10 mouse cellular contexts compared by ENCODE assay signal in the genomic region with DNA sequence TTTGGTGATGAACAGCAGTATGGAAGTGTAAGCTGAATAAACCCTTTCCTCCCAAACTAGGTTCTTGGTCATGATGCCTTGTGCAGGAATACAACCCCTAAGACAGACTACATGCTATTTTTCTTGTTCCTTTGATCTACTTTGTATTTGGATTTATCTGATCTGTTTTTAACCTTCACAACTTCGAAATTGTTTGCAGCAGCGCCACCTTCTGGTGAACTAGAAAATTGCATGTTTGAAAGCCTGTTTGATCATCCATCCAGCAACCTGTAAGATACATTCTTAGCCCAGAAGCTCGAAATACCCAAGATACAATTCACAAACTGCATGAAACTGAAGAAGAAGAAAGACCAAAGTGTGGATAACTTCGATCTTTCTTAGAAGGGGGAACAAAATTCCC. TPM values are rescaled to one million over a fixed set of nuclear protein-coding genes. Genes with fewer than 3 reads are reported as not detected.
DNase-seq lines count a peak whose midpoint lies in the region; ATAC-seq lines count a peak whose summit lies in the region.
"Had no signal": no experiment of that assay in that cellular context is flagged by ENCODE, and none has a peak within 500 bp of the region (broad histone marks: within the 10 kb centered on the region; RNA-seq: fewer than 3 reads in every experiment).

No protein-coding gene starts in this region.

- no peak overlapping the region for H3K4me2 ChIP-seq in midbrain, embryonic 16.5 days (ENCODE audit: low read length)
- no peak overlapping the region for H3K4me2 ChIP-seq in limb, embryonic 11.5 days (ENCODE audit: low read depth, severe bottlenecking)
- H3K4me2 ChIP-seq: heart, embryonic 13.5 days had no signal

- no peak overlapping the region for H3K4me3 ChIP-seq in midbrain, embryonic 10.5 days
- no peak overlapping the region for H3K4me3 ChIP-seq in midbrain, embryonic 16.5 days (ENCODE audit: low read depth, low read length)
- no peak overlapping the region for H3K4me3 ChIP-seq in limb, embryonic 11.5 days (ENCODE audit: low read depth, low read length)
- H3K4me3 ChIP-seq: heart, embryonic 13.5 days had no signal

- DNase-seq in adrenal gland, adult (ENCODE audit: inconsistent age in 2 of 2, low spot score in 1 of 2), result peak; percentile 22 to 78
- DNase-seq in adrenal gland, adult 8-10 months, result no peak
- peak; percentile 30 for DNase-seq in midbrain, embryonic 10.5 days (ENCODE audit: low spot score)
- DNase-seq in c-Kit-negative CD71-positive TER-119-positive erythroid progenitor cells, embryonic 14.5 days (ENCODE audit: low read depth, low spot score), result peak; percentile 34
- peak; percentile 33 for DNase-seq in gastrocnemius, postnatal 10 days
- peak; percentile 71 for DNase-seq in limb, embryonic 11.5 days (ENCODE audit: low spot score)
- peak; percentile 21 to 53 for DNase-seq in spleen, postnatal 10 days (ENCODE audit: low spot score in 2 of 2)

- 17% methylated on average over 4 of the region's 4 CpGs for WGBS in midbrain, embryonic 10.5 days
- 10% methylated on average over 4 of the region's 4 CpGs for WGBS in midbrain, embryonic 16.5 days
- WGBS in limb, embryonic 11.5 days, result 16% methylated on average over 4 of the region's 4 CpGs

- H3K4me1 ChIP-seq in midbrain, embryonic 10.5 days, result no peaks in the 10 kb centered on the region
- no peaks in the 10 kb centered on the region for H3K4me1 ChIP-seq in midbrain, embryonic 16.5 days (ENCODE audit: control insufficient read depth, insufficient read depth, low read length)
- H3K4me1 ChIP-seq in limb, embryonic 11.5 days (ENCODE audit: control insufficient read depth, insufficient read depth, low read length), result no peaks in the 10 kb centered on the region
- H3K4me1 ChIP-seq: heart, embryonic 13.5 days had no signal

- no peak overlapping the region for H3K9ac ChIP-seq in midbrain, embryonic 16.5 days (ENCODE audit: low read depth, low read length)
- no peak overlapping the region for H3K9ac ChIP-seq in limb, embryonic 11.5 days (ENCODE audit: low read length)
- H3K9ac ChIP-seq: heart, embryonic 13.5 days had no signal

- H3K27me3 ChIP-seq in midbrain, embryonic 10.5 days (ENCODE audit: low read depth, poor library complexity, severe bottlenecking), result no peaks in the 10 kb centered on the region
- no peaks in the 10 kb centered on the region for H3K27me3 ChIP-seq in midbrain, embryonic 16.5 days (ENCODE audit: control insufficient read depth, insufficient read depth, low read depth, low read length)
- H3K27me3 ChIP-seq in limb, embryonic 11.5 days (ENCODE audit: control insufficient read depth, insufficient read depth, low read length), result no peaks in the 10 kb centered on the region

- no peaks in the 10 kb centered on the region for H3K36me3 ChIP-seq in midbrain, embryonic 10.5 days
- no peaks in the 10 kb centered on the region for H3K36me3 ChIP-seq in midbrain, embryonic 16.5 days (ENCODE audit: control insufficient read depth, insufficient read depth, low read length)
- no peaks in the 10 kb centered on the region for H3K36me3 ChIP-seq in limb, embryonic 11.5 days (ENCODE audit: control insufficient read depth, insufficient read depth, low read length)
- H3K36me3 ChIP-seq: heart, embryonic 13.5 days had no signal

- no peak overlapping the region for H3K27ac ChIP-seq in midbrain, embryonic 10.5 days (replicated peaks)
- no peak overlapping the region for H3K27ac ChIP-seq in midbrain, embryonic 16.5 days (ENCODE audit: low read length)
- H3K27ac ChIP-seq in limb, embryonic 11.5 days (replicated peaks; ENCODE audit: low read depth, low read length), result no peak overlapping the region
- H3K27ac ChIP-seq: heart, embryonic 13.5 days had no signal

- no peak for ATAC-seq in midbrain, embryonic 16.5 days
- no peak for ATAC-seq in limb, embryonic 11.5 days (ENCODE audit: insufficient number of reproducible peaks, low FRiP score, low TSS enrichment, low read depth)

- H3K9me3 ChIP-seq in midbrain, embryonic 10.5 days (replicated peaks), result no peaks in the 10 kb centered on the region
- H3K9me3 ChIP-seq in midbrain, embryonic 16.5 days (replicated peaks; ENCODE audit: control insufficient read depth, low read length, poor library complexity, severe bottlenecking), result no peaks in the 10 kb centered on the region
- H3K9me3 ChIP-seq in limb, embryonic 11.5 days (ENCODE audit: control insufficient read depth, low read length), result no peaks in the 10 kb centered on the region
- H3K9me3 ChIP-seq: heart, embryonic 13.5 days had no signal

RNA-seq across cellular contexts. Expression of gene Gpr50, which starts 35.2 kb away (rescaled TPM):
- not detected for total RNA-seq in adrenal gland, adult 8-10 months (2022)
- 2.9 and 4.0 TPM in 2 replicates for polyA plus RNA-seq in midbrain, embryonic 10.5 days (2016; fragmentation: Nextera tagmentation; extraction: Ambion mirVana)
- polyA plus RNA-seq in midbrain, embryonic 16.5 days (2015; fragmentation: Nextera tagmentation; extraction: Ambion mirVana), result 3.1 and 3.8 TPM in 2 replicates
- total RNA-seq in gastrocnemius, postnatal 10 days (2021), result 1 to 10 TPM; 3.2 to 4.2 TPM
- 0.17 and 0.20 TPM in 2 replicates for polyA plus RNA-seq in limb, embryonic 11.5 days (2014; fragmentation: Nextera tagmentation; extraction: Ambion mirVana)
- polyA plus RNA-seq: C2C12 had no signal
